In the genomic region with DNA sequence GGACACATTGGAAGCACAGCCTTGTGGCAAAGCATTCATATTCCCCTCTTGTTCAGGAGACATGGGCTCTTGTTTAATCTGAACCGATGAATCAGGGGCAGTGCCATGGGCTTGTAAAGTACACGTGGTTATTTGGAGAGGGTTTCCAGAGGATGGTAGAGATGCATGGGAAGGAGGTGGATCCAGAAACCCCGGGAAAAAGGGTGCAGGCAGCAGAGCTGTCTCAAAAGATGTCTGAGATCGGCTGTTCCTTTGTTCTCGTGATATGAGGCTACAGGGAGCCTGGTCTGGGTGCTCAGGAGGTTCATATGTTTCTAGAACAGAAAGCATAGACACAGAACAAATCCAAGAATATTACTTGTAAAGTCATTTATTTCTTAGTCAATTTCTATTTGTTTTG, we compare ENCODE assay signal across 28 mouse cellular contexts.
"Had no signal": no experiment of that assay in that cellular context is flagged by ENCODE, and none has a peak within 500 bp of the region (broad histone marks: within the 10 kb centered on the region; RNA-seq: fewer than 3 reads in every experiment).

No protein-coding gene starts in this region.

- H3K9me3 ChIP-seq: embryonic facial prominence, embryonic 10.5 days; embryonic facial prominence, embryonic 12.5 days; embryonic facial prominence, embryonic 13.5 days; embryonic facial prominence, embryonic 15.5 days; forebrain, embryonic 10.5 days; forebrain, embryonic 12.5 days; forebrain, embryonic 13.5 days; forebrain, embryonic 15.5 days had no signal

- H3K4me1 ChIP-seq: embryonic facial prominence, embryonic 10.5 days; embryonic facial prominence, embryonic 12.5 days; embryonic facial prominence, embryonic 13.5 days; embryonic facial prominence, embryonic 15.5 days; forebrain, embryonic 10.5 days; forebrain, embryonic 12.5 days; forebrain, embryonic 13.5 days; forebrain, embryonic 15.5 days had no signal

- H3K4me3 ChIP-seq: embryonic facial prominence, embryonic 10.5 days; embryonic facial prominence, embryonic 12.5 days; embryonic facial prominence, embryonic 13.5 days; embryonic facial prominence, embryonic 15.5 days; erythroblast, embryonic 14.5 days; forebrain, embryonic 10.5 days; forebrain, embryonic 12.5 days; forebrain, embryonic 13.5 days; forebrain, embryonic 15.5 days; gastrocnemius, adult 2 months; heart, adult 2 months had no signal

- H3K9ac ChIP-seq: embryonic facial prominence, embryonic 12.5 days; embryonic facial prominence, embryonic 13.5 days; embryonic facial prominence, embryonic 15.5 days; forebrain, embryonic 12.5 days; forebrain, embryonic 13.5 days; forebrain, embryonic 15.5 days; forebrain, postnatal 0 days had no signal

- DNase-seq: cerebellum, adult 2 months; cerebellum, adult 8-10 months; cerebellum, adult 9-10 months; cerebellum, adult 9-11 months; cerebellum, postnatal 10 days; cerebellum, postnatal 14 days; cerebellum, postnatal 25 days; cerebellum, postnatal 36 days; embryo, embryonic 11 days; forebrain, postnatal 0 days; gastrocnemius, adult 2 months; gastrocnemius, postnatal 10 days; gastrocnemius, postnatal 14 days; gastrocnemius, postnatal 25 days; gastrocnemius, postnatal 36 days; heart, adult 18-20 months; heart, adult 2 months had no signal

- H3K27ac ChIP-seq: embryonic facial prominence, embryonic 10.5 days; embryonic facial prominence, embryonic 12.5 days; embryonic facial prominence, embryonic 13.5 days; embryonic facial prominence, embryonic 15.5 days; forebrain, embryonic 10.5 days; forebrain, embryonic 12.5 days; forebrain, embryonic 13.5 days; forebrain, embryonic 15.5 days; gastrocnemius, adult 2 months; heart, adult 2 months had no signal

- ATAC-seq: forebrain, embryonic 13.5 days; forebrain, embryonic 14.5 days; forebrain, embryonic 15.5 days; forebrain, embryonic 16.5 days; forebrain, postnatal 0 days had no signal

- H3K4me2 ChIP-seq: embryonic facial prominence, embryonic 12.5 days; embryonic facial prominence, embryonic 13.5 days; embryonic facial prominence, embryonic 15.5 days; forebrain, embryonic 12.5 days; forebrain, embryonic 13.5 days; forebrain, embryonic 15.5 days had no signal

- H3K27me3 ChIP-seq: embryonic facial prominence, embryonic 12.5 days; embryonic facial prominence, embryonic 13.5 days; embryonic facial prominence, embryonic 15.5 days; forebrain, embryonic 12.5 days; forebrain, embryonic 13.5 days; forebrain, embryonic 15.5 days had no signal
